Mouse (Mus musculus): ENCODE measurements at regions not wholly inside any gene's neighbourhood (a gene's known extent, or its start where the extent isn't known, plus 50 kb on each side); places are given as distances from the start of the nearest gene placed in this dataset.

- Histone ChIP-seq H3K4me3 (ENCODE audit: insufficient read depth, low read length) (no peak overlapping the region), H3K4me1 (ENCODE audit: control insufficient read depth, insufficient read depth, low read length) (no peaks in the 10 kb centered on the region), H3K27ac (ENCODE audit: insufficient read depth, low read depth, low read length) (no peak overlapping the region)
- TF ChIP-seq POLR2A (IDR thresholded peaks at IDR 0.05; ENCODE audit: borderline replicate concordance, low read depth, low read length) (no peak), CTCF (IDR thresholded peaks at IDR 0.05; ENCODE audit: low read depth, low read length) (no peak)
These were observed 86.9 kb downstream of the Alx1 start for GRCm38 (mm10) chr10:102943156-102943555.

DNA sequence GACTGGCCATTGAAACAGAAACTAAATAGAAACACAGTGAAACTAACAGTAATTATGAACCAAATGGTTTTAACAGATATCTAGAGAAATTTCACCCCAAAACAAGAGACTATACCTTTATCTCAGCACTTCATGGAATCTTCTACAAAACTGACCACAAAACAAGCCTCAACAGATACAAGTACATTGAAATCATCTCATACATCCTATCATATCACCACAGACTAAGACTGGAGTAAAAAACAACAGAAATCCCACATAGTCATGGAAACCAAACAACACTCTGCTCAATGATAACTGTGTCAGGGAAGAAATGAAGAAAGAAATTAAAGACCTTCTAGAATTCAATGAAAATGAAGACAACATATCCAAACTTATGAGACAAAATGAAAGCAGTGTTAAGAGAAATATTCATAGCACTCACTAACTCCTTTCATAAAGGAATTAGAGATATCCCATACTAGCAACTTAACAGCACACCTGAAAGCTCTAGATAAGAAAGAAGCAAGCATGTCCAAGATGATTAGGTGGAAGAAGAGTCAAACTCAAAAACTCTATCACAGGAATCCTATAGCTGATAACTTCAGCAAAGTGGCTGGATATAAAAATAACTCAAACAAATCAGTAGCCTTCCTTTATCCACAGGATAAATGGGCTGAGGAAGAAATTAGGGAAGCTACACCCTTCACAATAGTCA is 89.0 kb downstream of the Alx1 start:
- no peak overlapping the region for H3K27ac ChIP-seq (ENCODE audit: insufficient read depth, low read depth, low read length)
- no peak overlapping the region for H3K4me3 ChIP-seq (ENCODE audit: insufficient read depth, low read length)
- TF ChIP-seq POLR2A (IDR thresholded peaks at IDR 0.05; ENCODE audit: borderline replicate concordance, low read depth, low read length), result no peak
- no peak for TF ChIP-seq CTCF (IDR thresholded peaks at IDR 0.05; ENCODE audit: low read depth, low read length)
- no peaks in the 10 kb centered on the region for H3K4me1 ChIP-seq (ENCODE audit: control insufficient read depth, insufficient read depth, low read length)

DNA sequence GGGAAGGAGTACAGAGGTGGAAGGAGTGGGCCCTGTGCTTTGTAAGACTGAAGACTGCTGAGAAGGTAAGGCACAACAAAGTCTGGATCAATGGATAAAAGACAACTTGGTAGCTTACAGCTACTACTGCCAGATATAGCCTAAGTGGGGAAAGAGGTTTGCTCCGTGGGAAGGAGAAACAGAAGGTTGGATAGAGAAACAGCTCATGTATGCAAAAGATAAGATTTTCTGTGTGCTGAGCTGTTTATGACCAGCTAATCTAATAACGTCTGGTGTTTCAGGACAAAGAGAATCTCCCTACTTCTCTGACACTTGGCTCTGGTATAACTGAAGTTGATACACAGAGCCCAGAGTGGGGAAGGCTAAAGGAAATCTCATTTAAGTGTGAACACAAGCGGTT is 98.6 kb downstream of the Alx1 start:
- no peak for TF ChIP-seq CTCF (IDR thresholded peaks at IDR 0.05; ENCODE audit: low read depth, low read length)
- no peak for TF ChIP-seq POLR2A (IDR thresholded peaks at IDR 0.05; ENCODE audit: borderline replicate concordance, low read depth, low read length)
- H3K27ac ChIP-seq (ENCODE audit: insufficient read depth, low read depth, low read length), result no peak overlapping the region
- H3K4me3 ChIP-seq (ENCODE audit: insufficient read depth, low read length), result no peak overlapping the region
- H3K4me1 ChIP-seq (ENCODE audit: control insufficient read depth, insufficient read depth, low read length), result no peaks in the 10 kb centered on the region

DNA sequence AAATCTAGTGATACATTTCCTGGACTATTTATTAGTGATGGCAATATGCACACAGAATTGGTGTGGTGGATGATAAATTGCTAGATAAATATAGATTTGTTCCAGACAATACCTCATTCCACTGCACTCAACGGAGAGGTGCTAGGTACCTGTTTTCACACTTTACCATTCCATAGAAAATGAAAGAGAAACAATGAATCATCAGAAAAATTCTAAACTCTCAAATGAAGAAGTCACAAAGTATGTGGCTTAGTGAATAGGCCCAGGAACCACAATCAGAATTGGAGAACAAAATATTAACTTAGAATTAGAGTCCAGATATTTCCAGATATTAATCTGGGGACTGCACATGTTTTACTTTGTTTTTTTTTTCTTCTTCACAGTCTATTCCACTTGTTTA is 101.4 kb downstream of the Alx1 start:
- Histone ChIP-seq H3K4me3 (ENCODE audit: insufficient read depth, low read length) (no peak overlapping the region), H3K4me1 (ENCODE audit: control insufficient read depth, insufficient read depth, low read length) (no peaks in the 10 kb centered on the region), H3K27ac (ENCODE audit: insufficient read depth, low read depth, low read length) (no peak overlapping the region)
- TF ChIP-seq CTCF (IDR thresholded peaks at IDR 0.05; ENCODE audit: low read depth, low read length) (no peak), POLR2A (IDR thresholded peaks at IDR 0.05; ENCODE audit: borderline replicate concordance, low read depth, low read length) (no peak)

- TF ChIP-seq POLR2A (IDR thresholded peaks at IDR 0.05; ENCODE audit: borderline replicate concordance, low read depth, low read length) (no peak), CTCF (IDR thresholded peaks at IDR 0.05; ENCODE audit: low read depth, low read length) (no peak)
- Histone ChIP-seq H3K4me3 (ENCODE audit: insufficient read depth, low read length) (no peak overlapping the region), H3K27ac (ENCODE audit: insufficient read depth, low read depth, low read length) (no peak overlapping the region), H3K4me1 (ENCODE audit: control insufficient read depth, insufficient read depth, low read length) (no peaks in the 10 kb centered on the region)
These were observed 132.6 kb downstream of the Alx1 start for GRCm38 (mm10) chr10:102897368-102897767.

GRCm38 (mm10) chr10:102895952-102896351 is 134.1 kb downstream of the Alx1 start:
- H3K4me3 ChIP-seq (ENCODE audit: insufficient read depth, low read length), result no peak overlapping the region
- TF ChIP-seq POLR2A (IDR thresholded peaks at IDR 0.05; ENCODE audit: borderline replicate concordance, low read depth, low read length), result no peak
- no peak for TF ChIP-seq CTCF (IDR thresholded peaks at IDR 0.05; ENCODE audit: low read depth, low read length)
- H3K27ac ChIP-seq (ENCODE audit: insufficient read depth, low read depth, low read length), result no peak overlapping the region
- H3K4me1 ChIP-seq (ENCODE audit: control insufficient read depth, insufficient read depth, low read length), result no peaks in the 10 kb centered on the region

DNA sequence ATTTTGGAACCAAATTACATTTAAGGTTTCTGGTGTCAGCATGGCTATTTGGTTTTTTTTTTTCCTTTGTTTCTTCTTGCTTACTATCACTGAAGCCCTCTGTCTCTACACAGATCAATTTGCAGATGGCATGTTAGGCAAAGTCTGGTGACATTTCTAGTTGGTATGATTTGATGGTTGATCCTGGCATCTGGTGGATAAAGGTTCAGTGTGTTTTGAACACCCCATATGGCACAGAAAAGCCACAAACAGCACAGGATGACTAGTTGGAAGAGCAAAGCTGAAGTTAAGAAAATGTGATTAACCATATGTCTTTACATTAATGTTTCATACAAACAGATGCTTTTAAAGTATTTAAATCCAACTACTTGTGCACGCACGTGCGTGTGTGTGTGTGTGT is 137.6 kb downstream of the Alx1 start:
- no peak overlapping the region for H3K4me3 ChIP-seq (ENCODE audit: insufficient read depth, low read length)
- no peak for TF ChIP-seq CTCF (IDR thresholded peaks at IDR 0.05; ENCODE audit: low read depth, low read length)
- TF ChIP-seq POLR2A (IDR thresholded peaks at IDR 0.05; ENCODE audit: borderline replicate concordance, low read depth, low read length), result no peak
- H3K27ac ChIP-seq (ENCODE audit: insufficient read depth, low read depth, low read length), result no peak overlapping the region
- no peaks in the 10 kb centered on the region for H3K4me1 ChIP-seq (ENCODE audit: control insufficient read depth, insufficient read depth, low read length)

DNA sequence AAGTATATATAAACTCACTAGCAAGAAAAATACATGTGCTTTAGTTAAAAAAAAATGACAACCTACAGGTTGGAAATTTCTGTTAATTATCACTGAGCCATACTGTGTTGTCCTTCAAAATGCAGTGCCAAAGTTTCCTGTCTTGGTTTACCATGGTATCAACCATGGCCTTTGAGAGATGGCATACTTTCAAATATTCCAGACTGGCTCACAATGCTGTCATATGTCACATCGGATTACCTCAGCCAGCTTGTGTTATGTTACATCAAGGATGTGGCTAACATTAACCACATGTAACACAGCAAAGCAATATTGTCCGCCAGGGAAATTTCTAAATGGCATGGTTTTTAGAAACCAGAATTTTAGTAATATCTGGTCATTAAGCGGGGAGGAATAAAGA is 140.3 kb downstream of the Alx1 start:
- H3K27ac ChIP-seq (ENCODE audit: insufficient read depth, low read depth, low read length), result no peak overlapping the region
- no peaks in the 10 kb centered on the region for H3K4me1 ChIP-seq (ENCODE audit: control insufficient read depth, insufficient read depth, low read length)
- no peak for TF ChIP-seq POLR2A (IDR thresholded peaks at IDR 0.05; ENCODE audit: borderline replicate concordance, low read depth, low read length)
- no peak for TF ChIP-seq CTCF (IDR thresholded peaks at IDR 0.05; ENCODE audit: low read depth, low read length)
- H3K4me3 ChIP-seq (ENCODE audit: insufficient read depth, low read length), result no peak overlapping the region

GRCm38 (mm10) chr10:102881824-102882438 is 148.1 kb downstream of the Alx1 start:
- TF ChIP-seq CTCF (IDR thresholded peaks at IDR 0.05; ENCODE audit: low read depth, low read length) (no peak), POLR2A (IDR thresholded peaks at IDR 0.05; ENCODE audit: borderline replicate concordance, low read depth, low read length) (no peak)
- Histone ChIP-seq H3K27ac (ENCODE audit: insufficient read depth, low read depth, low read length) (no peak overlapping the region), H3K4me3 (ENCODE audit: insufficient read depth, low read length) (no peak overlapping the region), H3K4me1 (ENCODE audit: control insufficient read depth, insufficient read depth, low read length) (no peaks in the 10 kb centered on the region)

- Histone ChIP-seq H3K27ac (ENCODE audit: insufficient read depth, low read depth, low read length) (no peak overlapping the region), H3K4me3 (ENCODE audit: insufficient read depth, low read length) (no peak overlapping the region), H3K4me1 (ENCODE audit: control insufficient read depth, insufficient read depth, low read length) (no peaks in the 10 kb centered on the region)
- TF ChIP-seq POLR2A (IDR thresholded peaks at IDR 0.05; ENCODE audit: borderline replicate concordance, low read depth, low read length), result no peak
- TF ChIP-seq CTCF (IDR thresholded peaks at IDR 0.05; ENCODE audit: low read depth, low read length), result peak; percentile 27; the same call in 1 of the 2 replicates
These were observed 152.0 kb downstream of the Alx1 start for GRCm38 (mm10) chr10:102878010-102878409.

Data from bone marrow macrophage, adult 2 months (primary cell).